Mouse (Mus musculus) brain, embryonic 14.5 days (tissue): ENCODE measurements at regions not wholly inside any gene's neighbourhood (a gene's known extent, or its start where the extent isn't known, plus 50 kb on each side); places are given as distances from the start of the nearest gene placed in this dataset.

Experiments
- CTCF ChIP-seq: fragments of 200-500 bp; IDR thresholded peaks from 2 replicates; pipeline ENCODE4 v1.5.1; 2012; ENCODE audit warnings: inconsistent platforms, mild to moderate bottlenecking, moderate library complexity, borderline replicate concordance; ENCODE audit not compliant: insufficient read depth, insufficient read length; ENCODE audit errors: extremely low read depth
- POLR2A ChIP-seq: fragments of 200-500 bp; IDR thresholded peaks from 2 replicates; pipeline ENCODE4 v1.6.1; 2012; ENCODE audit warnings: mild to moderate bottlenecking, inconsistent platforms, borderline replicate concordance; ENCODE audit not compliant: poor library complexity, insufficient read depth, insufficient read length, severe bottlenecking; ENCODE audit errors: extremely low read depth

DNA sequence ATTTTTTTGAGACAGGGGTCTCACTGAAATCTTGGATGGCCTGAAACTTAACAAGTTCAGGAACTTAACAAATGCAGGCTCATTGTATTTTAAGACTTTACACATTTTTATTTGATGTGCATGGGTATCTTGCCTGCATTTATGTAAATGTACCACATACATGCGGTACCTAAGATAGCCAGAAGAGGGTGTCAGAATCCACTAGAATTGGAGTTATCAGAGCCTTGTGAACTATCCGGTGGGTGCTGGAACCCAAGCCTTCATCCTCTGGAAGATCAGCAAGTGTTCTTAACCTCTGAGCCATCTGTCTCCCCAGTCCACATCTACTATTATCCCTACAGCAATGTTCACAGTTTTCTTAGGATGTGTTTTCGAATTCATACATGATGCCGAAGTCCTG lies 245.7 kb upstream of the Id4 start:
- TF ChIP-seq CTCF (no peak), POLR2A (no peak)
